Mouse (Mus musculus) MEL (cell line): Measurements from ENCODE around the gene C2cd2. TPM values are rescaled to one million over a fixed set of nuclear protein-coding genes. Genes with fewer than 3 reads are reported as not detected.

ENCODE experiments used
- DNase-seq: peaks from one replicate; pipeline ENCODE4 v3.0.0; 2011; ENCODE audit warnings: low read depth, low spot score
- H3K27ac ChIP-seq: 2 replicates; pipeline ENCODE4 v1.5.1; 2012; ENCODE audit warnings: low read depth, mild to moderate bottlenecking, control low read depth, low read length, moderate library complexity; ENCODE audit not compliant: control insufficient read depth
- H3K27me3 ChIP-seq, 2 experiments: fragments of 150-350 bp in 1 of 2; sonication (generic) in 1 of 2; 2 replicates each; pipeline ENCODE4 v1.6.1; 2012; ENCODE audit warnings: low read length in 2 of 2, mild to moderate bottlenecking in 2 of 2, improper control_type of control experiment in 1 of 2, moderate library complexity in 1 of 2; ENCODE audit not compliant: insufficient read depth in 2 of 2, control insufficient read depth in 1 of 2
- H3K36me3 ChIP-seq, 2 experiments: 2 replicates each; pipeline ENCODE4 v1.6.1; 2012 to 2014; ENCODE audit warnings: low read length in 2 of 2, improper control_type of control experiment in 1 of 2, inconsistent platforms in 1 of 2, mild to moderate bottlenecking in 1 of 2; ENCODE audit not compliant: insufficient read depth in 2 of 2, control insufficient read depth in 1 of 2
- H3K4me1 ChIP-seq, 2 experiments: fragments of 150-350 bp in 1 of 2; sonication (generic) in 1 of 2; 2 replicates each; pipeline ENCODE4 v1.6.1; 2012; ENCODE audit warnings: low read length in 2 of 2, improper control_type of control experiment in 1 of 2, mild to moderate bottlenecking in 1 of 2; ENCODE audit not compliant: insufficient read depth in 2 of 2, control insufficient read depth in 1 of 2
- H3K4me3 ChIP-seq, 2 experiments: fragments of 150-350 bp in 1 of 2; sonication (generic) in 1 of 2; 2 replicates each; pipeline ENCODE4 v1.5.1; 2012; ENCODE audit warnings: low read depth in 2 of 2, low read length in 2 of 2, mild to moderate bottlenecking in 2 of 2, moderate library complexity in 2 of 2, control low read depth in 1 of 2, improper control_type of control experiment in 1 of 2; ENCODE audit not compliant: control insufficient read depth in 1 of 2, insufficient read depth in 1 of 2
- H3K79me2 ChIP-seq: 2 replicates; pipeline ENCODE4 v1.6.1; 2012; ENCODE audit warnings: mild to moderate bottlenecking, low read length, moderate library complexity; ENCODE audit not compliant: control insufficient read depth, poor library complexity, insufficient read depth
- H3K9ac ChIP-seq: 2 replicates; pipeline ENCODE4 v1.6.1; 2012; ENCODE audit warnings: low read depth, mild to moderate bottlenecking, control low read depth, low read length, moderate library complexity; ENCODE audit not compliant: control insufficient read depth, poor library complexity, severe bottlenecking
- H3K9me3 ChIP-seq: fragments of 150-350 bp; sonication (generic); replicated peaks from 2 replicates; pipeline ENCODE4 v1.6.1; 2012; ENCODE audit warnings: mild to moderate bottlenecking, low read length, improper control_type of control experiment, moderate library complexity; ENCODE audit not compliant: insufficient read depth
- CTCF ChIP-seq, 3 experiments: IDR thresholded peaks in 2 of 3; conservative IDR thresholded peaks in 1 of 3; 2 replicates each; pipeline ENCODE4 v1.5.1; 2011 to 2012; ENCODE audit warnings: low read length in 3 of 3, low read depth in 2 of 3, mild to moderate bottlenecking in 2 of 3, improper control_type of control experiment in 1 of 3, inconsistent platforms in 1 of 3, mixed read lengths in 1 of 3, moderate library complexity in 1 of 3; ENCODE audit not compliant: control insufficient read depth in 1 of 3, insufficient read depth in 1 of 3, poor library complexity in 1 of 3, severe bottlenecking in 1 of 3
- MAFK ChIP-seq: IDR thresholded peaks from 2 replicates; pipeline ENCODE4 v1.6.1; 2011; ENCODE audit warnings: low read depth, mild to moderate bottlenecking, low read length, improper control_type of control experiment, borderline replicate concordance
- MAX ChIP-seq: IDR thresholded peaks from 2 replicates; pipeline ENCODE4 v1.6.1; 2011; ENCODE audit warnings: low read length, improper control_type of control experiment
- MXI1 ChIP-seq: IDR thresholded peaks from 2 replicates; pipeline ENCODE4 v1.6.1; 2011; ENCODE audit warnings: mild to moderate bottlenecking, low read depth, low read length, improper control_type of control experiment
- MYB ChIP-seq: IDR thresholded peaks from 2 replicates; pipeline ENCODE4 v1.6.1; 2011; ENCODE audit warnings: mild to moderate bottlenecking, low read depth, low read length, improper control_type of control experiment
- MYC ChIP-seq: IDR thresholded peaks from 2 replicates; pipeline ENCODE4 v1.6.1; 2011; ENCODE audit warnings: low read depth, mild to moderate bottlenecking, low read length, improper control_type of control experiment, moderate library complexity
- NELFE ChIP-seq: IDR thresholded peaks from 2 replicates; pipeline ENCODE4 v1.6.1; 2011; ENCODE audit warnings: low read depth, low read length, improper control_type of control experiment
- POLR2A ChIP-seq, 2 experiments: IDR thresholded peaks; 2 replicates each; pipeline ENCODE4 v1.6.1; 2011 to 2012; ENCODE audit warnings: low read length in 2 of 2, mild to moderate bottlenecking in 2 of 2, control low read depth in 1 of 2, improper control_type of control experiment in 1 of 2, low read depth in 1 of 2, moderate library complexity in 1 of 2; ENCODE audit not compliant: control insufficient read depth in 1 of 2, insufficient read depth in 1 of 2, poor library complexity in 1 of 2
- RAD21 ChIP-seq: IDR thresholded peaks from 2 replicates; pipeline ENCODE4 v1.6.1; 2011; ENCODE audit warnings: mild to moderate bottlenecking, low read depth, low read length, improper control_type of control experiment
- TAL1 ChIP-seq: IDR thresholded peaks from 2 replicates; pipeline ENCODE4 v1.6.1; 2012; ENCODE audit warnings: mild to moderate bottlenecking, inconsistent platforms, low read length, moderate library complexity, mixed read lengths
- TBP ChIP-seq: IDR thresholded peaks from 2 replicates; pipeline ENCODE4 v1.8.0; 2011; ENCODE audit warnings: low read depth, low read length, improper control_type of control experiment
- UBTF ChIP-seq: IDR thresholded peaks from 2 replicates; pipeline ENCODE4 v1.6.1; 2012; ENCODE audit warnings: low read depth, mild to moderate bottlenecking, inconsistent platforms, low read length, improper control_type of control experiment, moderate library complexity, borderline replicate concordance; ENCODE audit not compliant: insufficient read depth
- USF2 ChIP-seq, 2 experiments: IDR thresholded peaks; 2 replicates each; pipeline ENCODE4 v1.6.1; 2011 to 2012; ENCODE audit warnings: improper control_type of control experiment in 2 of 2, low read length in 2 of 2, borderline replicate concordance in 1 of 2, inconsistent platforms in 1 of 2, low read depth in 1 of 2, mild to moderate bottlenecking in 1 of 2; ENCODE audit not compliant: insufficient read depth in 1 of 2
- ZKSCAN1 ChIP-seq: IDR thresholded peaks from 2 replicates; pipeline ENCODE4 v1.6.1; 2012; ENCODE audit warnings: low read depth, mild to moderate bottlenecking, inconsistent platforms, low read length, improper control_type of control experiment, moderate library complexity
- polyA plus RNA-seq, 2 experiments: library from polyadenylated mRNA; stranded (reverse) in 1 of 2; unstranded in 1 of 2; fragments of >175 nt in 1 of 2; fragments of >200 nt in 1 of 2; gene quantifications; 2 replicates each; pipeline versions ENCODE4 v1.2.1 to v1.2.4; 2012; ENCODE audit warnings: low replicate concordance in 2 of 2, low read depth in 1 of 2; ENCODE audit not compliant: insufficient read length in 2 of 2, insufficient read depth in 1 of 2, missing spikeins in 1 of 2
- total RNA-seq: library from RNA; depleted of rRNA; stranded (reverse); fragments of 300-350 nt; gene quantifications from 2 replicates; pipeline ENCODE4 v1.2.3, GENCODE M21; 2012

The C2cd2 gene
- total and polyA plus RNA-seq, 3 experiments, result 8.9 to 20.7 TPM; not detected in 1

DNA sequence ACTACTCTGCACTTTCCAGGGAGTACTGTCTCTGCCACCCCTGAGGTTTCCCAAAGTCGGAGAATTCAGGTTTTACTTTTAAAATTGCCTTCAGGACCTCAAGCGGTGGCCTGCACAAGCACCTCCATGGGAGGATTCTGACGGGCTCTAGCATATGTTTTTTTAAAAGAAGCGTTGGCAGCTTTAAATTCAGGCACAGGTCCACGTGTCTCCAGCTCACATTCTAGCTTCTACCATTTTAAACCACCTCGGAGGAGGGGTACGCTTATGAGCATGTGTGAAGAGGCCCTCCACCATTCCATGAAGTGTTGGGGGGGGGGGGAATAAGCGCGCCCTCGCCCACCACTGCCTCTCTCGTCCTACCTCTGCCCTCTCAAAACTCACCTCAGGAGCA lies 111.7 kb downstream of the C2cd2 start:
- TF ChIP-seq POLR2A (IDR thresholded peaks at IDR 0.05; ENCODE audit: control insufficient read depth in 1 of 2, insufficient read depth in 1 of 2, low read depth in 1 of 2, low read length in 2 of 2, poor library complexity in 1 of 2) (peak in 1 of 2 experiments; percentile 37; a peak in 1 of 4 replicates), MXI1 (peak; percentile 96), MAX (peak; percentile 78), TBP (peak; percentile 69), NELFE (no peak), MYC (peak; percentile 94)
- TF ChIP-seq, all 39 proteins: peak for 5
- peak overlapping the region; percentile 91 for H3K9ac ChIP-seq
- peaks cover 8 to 24% of the 10 kb centered on the region in 2 experiments for H3K4me1 ChIP-seq
- DNase-seq, result peak; percentile 73
- H3K79me2 ChIP-seq, result peaks cover 39% of the 10 kb centered on the region
- H3K36me3 ChIP-seq, result peaks cover 0 to 22% of the 10 kb centered on the region in 2 experiments; a peak in 3 of 4 replicates
- peak overlapping the region; percentile 62 for H3K27ac ChIP-seq
- no peaks in the 10 kb centered on the region for H3K27me3 ChIP-seq
- peak overlapping the region; percentile 63 to 100 for H3K4me3 ChIP-seq
- no peaks in the 10 kb centered on the region for H3K9me3 ChIP-seq

GRCm38 (mm10) chr16:97848832-97849231 lies 113.6 kb downstream of the C2cd2 start:
- DNase-seq, result no peak
- H3K9ac ChIP-seq, result no peak overlapping the region
- TF ChIP-seq CTCF (IDR thresholded peaks at IDR 0.05 in 2 of 3, conservative IDR thresholded peaks at IDR 0.05 in 1 of 3; ENCODE audit: control insufficient read depth in 1 of 3, insufficient read depth in 1 of 3, low read depth in 2 of 3, low read length in 3 of 3, poor library complexity in 1 of 3, severe bottlenecking in 1 of 3) (no peak), MXI1 (no peak), USF2 (IDR thresholded peaks at IDR 0.05; ENCODE audit: borderline replicate concordance in 1 of 2, insufficient read depth in 1 of 2, low read depth in 1 of 2, low read length in 2 of 2) (no peak), RAD21 (no peak), MYB (no peak), MAX (no peak), MAFK (no peak), UBTF (no peak), TAL1 (no peak), ZKSCAN1 (no peak)
- TF ChIP-seq, all 39 proteins: peak for 0
- H3K27ac ChIP-seq, result no peak overlapping the region
- no peaks in the 10 kb centered on the region for H3K9me3 ChIP-seq
- H3K27me3 ChIP-seq, result no peaks in the 10 kb centered on the region
- peaks cover 8 to 24% of the 10 kb centered on the region in 2 experiments for H3K4me1 ChIP-seq
- H3K4me3 ChIP-seq, result no peak overlapping the region
- peaks cover 39% of the 10 kb centered on the region for H3K79me2 ChIP-seq
- H3K36me3 ChIP-seq, result peaks cover 0 to 22% of the 10 kb centered on the region in 2 experiments; a peak in 3 of 4 replicates
